Mouse (Mus musculus) liver, embryonic 14.5 days (tissue): ENCODE measurements around the gene Catsper1. TPM values are rescaled to one million over a fixed set of nuclear protein-coding genes. Genes with fewer than 3 reads are reported as not detected.
A peak's percentile ranks its signal among the peaks of the same experiment; 100 is the strongest.

Experiments used
- ATAC-seq: fragments of 200-750 bp; cut with Nextera tagmentation; 2 replicates; pipeline ENCODE4 v1.8.0; 2017; ENCODE audit warnings: moderate number of reproducible peaks, mild to moderate bottlenecking, moderate library complexity; ENCODE audit not compliant: insufficient read depth
- DNase-seq, 3 experiments: peaks; one replicate each; pipeline ENCODE4 v3.0.0-alpha.2; 2012 to 2013; ENCODE audit warnings: low read depth in 3 of 3, low spot score in 3 of 3
- H3K27ac ChIP-seq: fragments of 300-500 bp; sonication (generic); 2 replicates; pipeline ENCODE4 v1.5.1; 2014; ENCODE audit warnings: moderate library complexity, mild to moderate bottlenecking, control low read depth, inconsistent platforms
- H3K27me3 ChIP-seq: fragments of 300-500 bp; sonication (generic); 2 replicates; pipeline ENCODE4 v1.6.1; 2014; ENCODE audit warnings: mild to moderate bottlenecking, low read length, moderate library complexity; ENCODE audit not compliant: control insufficient read depth, insufficient read depth
- H3K36me3 ChIP-seq: fragments of 300-500 bp; sonication (generic); replicated peaks from 2 replicates; pipeline ENCODE4 v1.6.1; 2014; ENCODE audit warnings: low read depth; ENCODE audit not compliant: control insufficient read depth, insufficient read depth
- H3K4me1 ChIP-seq, 2 experiments: fragments of 200-500 bp in 1 of 2; fragments of 300-500 bp in 1 of 2; sonication (generic) in 1 of 2; replicated peaks; 2 replicates each; pipeline ENCODE4 v1.6.1; 2012 to 2014; ENCODE audit warnings: antibody characterized with exemption in 1 of 2, inconsistent platforms in 1 of 2, low read length in 1 of 2; ENCODE audit not compliant: control insufficient read depth in 2 of 2, insufficient read depth in 2 of 2
- H3K4me2 ChIP-seq: fragments of 300-500 bp; sonication (generic); 2 replicates; pipeline ENCODE4 v1.6.1; 2014; ENCODE audit warnings: low read depth, mild to moderate bottlenecking, control low read depth, moderate library complexity
- H3K4me3 ChIP-seq, 2 experiments: fragments of 200-500 bp in 1 of 2; fragments of 300-500 bp in 1 of 2; sonication (generic) in 1 of 2; 2 replicates each; pipeline ENCODE4 v1.5.1; 2012 to 2014; ENCODE audit warnings: low read depth in 2 of 2, low read length in 2 of 2, mild to moderate bottlenecking in 2 of 2, control low read depth in 1 of 2, inconsistent platforms in 1 of 2, moderate library complexity in 1 of 2; ENCODE audit not compliant: insufficient read depth in 1 of 2
- H3K9ac ChIP-seq: fragments of 300-500 bp; sonication (generic); replicated peaks from 2 replicates; pipeline ENCODE4 v1.6.1; 2014; ENCODE audit warnings: mild to moderate bottlenecking, control low read depth, moderate library complexity
- H3K9me3 ChIP-seq: fragments of 300-500 bp; sonication (generic); 2 replicates; pipeline ENCODE4 v1.6.1; 2016; ENCODE audit warnings: low read length, mixed read lengths; ENCODE audit not compliant: control insufficient read depth
- CTCF ChIP-seq: IDR thresholded peaks from 2 replicates; pipeline ENCODE4 v1.5.1; 2016; ENCODE audit warnings: antibody characterized with exemption, low read depth, control low read depth
- EP300 ChIP-seq: IDR thresholded peaks from 2 replicates; pipeline ENCODE4 v1.6.1; 2016; ENCODE audit warnings: antibody characterized with exemption, low read depth
- WGBS: fragments of 180-500 bp; shearing (Covaris S2); extraction: QIAGEN DNeasy Blood & Tissue Kit; methylation state at CpG from one replicate; pipeline ENCODE4 v1.1.7; 2014; ENCODE audit not compliant: insufficient replicate concordance; 5-methylcytosine and 5-hydroxymethylcytosine counted together
- polyA plus RNA-seq, 2 experiments: library from polyadenylated mRNA; depleted of rRNA in 1 of 2; stranded (reverse) in 1 of 2; unstranded in 1 of 2; fragments of >200 nt; fragmentation: Nextera tagmentation in 1 of 2; extraction: Ambion mirVana in 1 of 2; gene quantifications; 2 replicates each; pipeline versions ENCODE4 v1.2.1 to v1.2.3; 2012 to 2014

The Catsper1 gene
- polyA plus RNA-seq, 2 experiments, result not detected

- Histone ChIP-seq H3K27ac (no peak within 1 kb of the TSS), H3K27me3 (peaks cover 9% of the 10 kb centered on the region; the same call in 1 of the 2 replicates), H3K4me1 (peaks cover 17 to 18% of the 10 kb centered on the region in 2 experiments), H3K9ac (no peak within 1 kb of the TSS), H3K36me3 (peaks cover 8% of the 10 kb centered on the region), H3K9me3 (no peaks in the 10 kb centered on the region), H3K4me3 (peak within 1 kb of the TSS in 1 of 2 experiments; percentile 24; a peak in 1 of 4 replicates), H3K4me2 (peak within 1 kb of the TSS; percentile 0; the same call in 1 of the 2 replicates)
- 24% methylated on average over 31 of the region's 32 CpGs for WGBS
- no peak for TF ChIP-seq CTCF
- TF ChIP-seq EP300, result no peak
- ATAC-seq (no peak), DNase-seq (no peak)
These were observed 37.4 kb upstream of the Catsper1 start, which contains the start of gene Gal3st3 for GRCm38 (mm10) chr19:5297903-5298800. Gene Gal3st3, plus strand, starts transcription at chr19:5298331.

DNA sequence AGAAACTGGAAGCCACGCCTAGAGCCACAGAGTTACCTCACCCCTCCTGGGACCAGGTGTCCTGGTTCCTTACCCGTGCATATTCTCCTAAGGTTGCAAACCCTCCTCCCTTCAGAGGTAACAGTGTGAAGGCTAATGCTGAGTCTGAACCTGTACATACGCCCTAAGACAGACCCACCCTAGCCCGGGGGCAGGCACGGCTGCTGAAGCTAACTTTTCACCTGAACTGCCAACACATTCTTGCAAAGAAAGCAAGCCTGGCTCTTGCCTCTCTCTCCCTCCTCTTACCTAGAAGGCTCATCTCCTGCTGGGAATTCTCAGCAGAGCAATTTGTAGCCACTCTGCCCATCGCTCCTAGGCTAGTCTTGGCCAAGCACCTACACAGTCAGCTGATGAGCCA is 35.0 kb upstream of the Catsper1 start:
- Histone ChIP-seq H3K4me1 (peaks cover 8 to 10% of the 10 kb centered on the region in 2 experiments), H3K27ac (no peak overlapping the region), H3K27me3 (peaks cover 9% of the 10 kb centered on the region; the same call in 1 of the 2 replicates), H3K4me3 (no peak overlapping the region), H3K9ac (no peak overlapping the region), H3K4me2 (no peak overlapping the region), H3K36me3 (no peaks in the 10 kb centered on the region), H3K9me3 (no peaks in the 10 kb centered on the region)
- 54% methylated on average over 6 of the region's 6 CpGs for WGBS
- no peak for TF ChIP-seq CTCF
- TF ChIP-seq EP300, result no peak
- no peak for DNase-seq
- ATAC-seq, result no peak

- DNase-seq, result peak in 1 of 3 experiments; percentile 43
- H3K27ac ChIP-seq, result no peak overlapping the region
- TF ChIP-seq CTCF (peak; percentile 82), EP300 (no peak)
These were observed 33.1 kb upstream of the Catsper1 start for GRCm38 (mm10) chr19:5302455-5302854.

GRCm38 (mm10) chr19:5306279-5306678 is 29.3 kb upstream of the Catsper1 start:
- Histone ChIP-seq H3K27me3 (peaks cover 16% of the 10 kb centered on the region), H3K9me3 (no peaks in the 10 kb centered on the region), H3K4me2 (no peak overlapping the region), H3K36me3 (no peaks in the 10 kb centered on the region), H3K4me3 (no peak overlapping the region), H3K27ac (no peak overlapping the region), H3K4me1 (no peaks in the 10 kb centered on the region), H3K9ac (no peak overlapping the region)
- no peak for DNase-seq
- WGBS, result 62% methylated on average over 6 of the region's 6 CpGs
- ATAC-seq, result no peak
- TF ChIP-seq CTCF, result peak; percentile 45
- TF ChIP-seq EP300, result no peak

More at GRCm38 (mm10) chr19:5302455-5302854, 33.1 kb upstream of the Catsper1 start:
- Histone ChIP-seq H3K4me3 (no peak overlapping the region), H3K9ac (no peak overlapping the region), H3K4me1 (no peaks in the 10 kb centered on the region), H3K36me3 (no peaks in the 10 kb centered on the region), H3K27me3 (peaks cover 18% of the 10 kb centered on the region), H3K4me2 (no peak overlapping the region), H3K9me3 (no peaks in the 10 kb centered on the region)
- ATAC-seq, result no peak
- 9% methylated on average over 4 of the region's 4 CpGs for WGBS
